Mouse (Mus musculus) mature B cell (primary cell): Measurements from ENCODE around the gene Pum1.
"Not testable (repeated sequence)": the region's sequence is repeated elsewhere in the genome, so short reads cannot be mapped to it uniquely, and the experiment has no call there.

ENCODE experiments used
- in situ Hi-C: fragments of 300-500 bp; cut with MboI; formaldehyde crosslinking; loops from 2 replicates; pipeline ENCODE4 v1.14.3; 2019

Pum1 gene

GRCm38 (mm10) chr4:130662979-130663725 lies at the start of gene Pum1:
Pum1 (plus strand) TSS chr4:130663321.
- in situ Hi-C loops = no loop called here

- in situ Hi-C loops = no loop called here
Measured at GRCm38 (mm10) chr4:130629391-130629790, 33.7 kb upstream of the Pum1 start.

DNA sequence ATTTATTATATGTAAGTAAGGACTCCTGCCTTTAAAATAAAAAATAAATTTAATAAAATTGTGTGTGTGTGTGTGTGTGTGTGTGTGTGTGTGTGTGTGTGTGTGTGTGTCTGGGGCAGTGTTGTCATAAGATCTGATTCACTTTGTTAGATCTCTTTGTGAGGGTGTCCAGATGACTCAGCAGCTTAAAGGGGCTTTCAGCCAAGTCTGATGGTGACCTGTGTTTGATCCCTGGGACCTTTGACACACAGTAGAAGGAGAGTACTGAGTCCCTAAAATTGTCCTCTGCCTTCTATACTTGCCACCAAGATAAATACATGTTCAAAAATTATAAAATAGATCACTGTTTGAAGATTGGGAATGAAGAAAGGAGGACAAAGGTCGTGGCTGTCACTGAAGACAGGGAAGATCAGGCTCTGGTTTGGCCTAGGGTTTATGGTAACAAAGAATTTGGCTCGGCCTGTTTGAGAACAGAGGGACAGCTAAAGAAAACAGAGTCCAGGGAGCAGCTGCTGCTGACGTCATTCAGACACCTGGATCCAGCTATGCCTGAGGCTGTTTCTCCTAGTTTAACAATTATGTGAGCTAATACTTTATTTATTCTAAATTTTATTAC lies 32.8 kb upstream of the Pum1 start:
- in situ Hi-C loops = no loop called here

GRCm38 (mm10) chr4:130635076-130635475 lies 28.0 kb upstream of the Pum1 start:
- in situ Hi-C loops = not testable (repeated sequence)

GRCm38 (mm10) chr4:130636761-130637160 lies 26.4 kb upstream of the Pum1 start:
- in situ Hi-C loops = no loop called here

DNA sequence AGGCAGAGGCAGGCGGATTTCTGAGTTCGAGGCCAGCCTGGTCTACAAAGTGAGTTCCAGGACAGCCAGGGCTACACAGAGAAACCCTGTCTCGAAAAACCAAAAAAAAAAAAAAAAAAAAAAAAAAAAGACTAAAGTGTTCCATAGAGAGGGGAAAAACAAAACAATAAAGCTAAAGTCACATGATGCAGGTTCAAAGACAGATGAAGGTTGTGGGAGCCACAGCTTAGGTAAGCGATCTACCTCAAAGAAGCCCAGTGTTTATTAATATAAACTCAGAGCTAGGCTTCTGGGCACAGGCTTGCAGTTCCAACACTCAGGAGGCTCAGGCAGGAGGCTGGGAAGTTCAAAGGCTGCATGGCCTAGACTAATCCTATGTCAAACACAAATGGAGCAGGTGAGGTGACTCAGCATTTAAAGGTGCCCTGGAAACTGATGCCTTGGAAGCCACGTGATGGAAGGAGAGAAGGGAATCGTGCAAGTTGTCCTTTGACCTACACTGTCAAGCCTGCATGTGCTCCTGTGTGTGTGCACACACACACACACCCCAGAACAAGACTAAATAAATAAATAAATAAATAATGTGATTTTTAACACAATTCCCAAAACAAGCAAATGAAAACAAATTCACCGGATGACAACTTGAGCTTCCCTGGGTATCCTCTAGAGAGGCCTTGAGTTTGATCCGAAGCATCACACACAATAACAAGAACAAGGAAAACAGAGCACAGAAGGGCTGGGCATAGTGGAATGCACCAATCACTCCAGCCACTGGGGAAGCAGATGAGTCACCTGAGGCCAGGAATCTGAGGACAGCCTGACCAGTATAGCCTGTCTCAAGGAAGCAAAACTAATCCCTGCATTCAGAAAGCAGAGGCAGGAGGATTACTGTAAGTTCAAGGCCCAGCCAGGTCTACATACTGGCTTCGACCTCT lies 25.4 kb upstream of the Pum1 start:
- in situ Hi-C loops = no loop called here

DNA sequence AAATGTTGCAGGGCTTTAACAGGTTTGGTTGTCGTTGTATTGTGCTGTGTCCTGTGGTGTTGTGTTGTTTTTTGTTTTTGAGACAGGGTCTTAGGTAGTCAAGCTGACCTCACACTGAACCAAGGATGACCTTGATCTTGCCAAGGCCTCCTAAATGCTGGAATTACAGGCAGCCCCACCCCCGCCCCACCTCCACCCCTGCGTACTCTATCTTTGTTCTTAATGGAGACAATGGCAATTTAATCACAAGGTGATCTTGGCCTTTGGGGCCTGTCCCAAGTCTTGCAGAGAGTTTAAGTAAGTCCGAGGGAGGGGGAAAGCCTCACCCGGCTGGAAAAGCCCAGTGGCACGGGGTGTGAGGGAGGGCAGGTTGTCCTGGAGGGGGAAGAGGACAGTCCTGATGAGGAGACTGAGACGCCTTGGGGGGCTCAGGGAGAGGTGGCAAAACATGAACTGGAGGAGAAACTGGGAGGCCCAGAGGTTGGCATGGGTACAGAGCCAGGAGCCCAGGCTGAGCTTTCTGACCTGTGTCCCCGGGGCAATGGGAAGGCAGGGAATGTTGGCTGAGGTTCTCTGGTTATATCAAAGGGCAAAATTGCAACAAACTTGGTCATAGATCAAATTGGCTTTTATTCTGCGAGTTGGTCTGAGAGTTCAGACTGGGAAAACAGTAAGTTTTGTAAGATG lies 22.9 kb upstream of the Pum1 start:
- in situ Hi-C loops = no loop called here

DNA sequence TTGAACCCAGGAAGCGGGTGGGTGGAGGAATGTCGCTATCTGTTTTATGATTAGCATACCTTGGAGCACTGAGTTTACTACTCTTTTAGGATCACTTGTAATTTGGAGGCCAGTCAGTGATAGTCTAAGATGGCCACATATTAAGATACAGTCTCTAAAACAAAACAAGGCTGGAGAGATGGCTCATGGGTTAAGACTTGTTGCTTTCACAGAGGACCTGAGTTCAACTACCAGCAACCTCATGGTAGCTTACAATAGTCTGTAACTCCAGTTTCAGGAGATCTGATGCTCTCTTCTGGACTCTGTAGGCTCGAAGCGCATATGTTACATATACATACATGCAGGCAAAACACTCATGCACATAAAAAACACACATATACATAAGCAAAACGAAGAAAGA lies 20.7 kb upstream of the Pum1 start:
- in situ Hi-C loops = no loop called here

- in situ Hi-C loops = no loop called here
Measured at GRCm38 (mm10) chr4:130645426-130645825, 17.7 kb upstream of the Pum1 start.

- in situ Hi-C loops = no loop called here
Measured at GRCm38 (mm10) chr4:130651286-130651685, 11.8 kb upstream of the Pum1 start.

- in situ Hi-C loops = no loop called here
Measured at GRCm38 (mm10) chr4:130652546-130652945, 10.6 kb upstream of the Pum1 start.

- in situ Hi-C loops = no loop called here
Measured at GRCm38 (mm10) chr4:130657820-130658565, 5.1 kb upstream of the Pum1 start.

DNA sequence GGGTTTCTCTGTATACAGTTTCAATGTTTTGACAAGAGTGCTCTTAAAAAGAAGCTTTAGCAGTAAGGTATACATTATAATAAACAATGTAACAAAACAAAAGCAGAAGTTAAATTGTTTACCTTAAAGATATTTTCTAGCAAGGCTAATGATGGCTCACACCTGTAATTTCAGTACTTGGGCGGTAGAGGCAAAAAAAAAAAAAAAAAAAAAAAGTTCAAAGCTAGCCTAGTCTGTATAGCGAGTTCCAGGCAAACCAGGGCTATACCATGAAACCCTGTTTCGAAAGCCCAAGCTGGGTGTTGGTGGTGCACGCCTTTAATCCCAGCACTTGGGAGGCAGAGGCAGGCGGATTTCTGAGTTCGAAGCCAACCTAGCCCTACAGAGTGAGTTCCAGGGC lies 3.7 kb upstream of the Pum1 start:
- in situ Hi-C loops = no loop called here

- in situ Hi-C loops = no loop called here
Measured at GRCm38 (mm10) chr4:130660106-130660505, 3.0 kb upstream of the Pum1 start.

DNA sequence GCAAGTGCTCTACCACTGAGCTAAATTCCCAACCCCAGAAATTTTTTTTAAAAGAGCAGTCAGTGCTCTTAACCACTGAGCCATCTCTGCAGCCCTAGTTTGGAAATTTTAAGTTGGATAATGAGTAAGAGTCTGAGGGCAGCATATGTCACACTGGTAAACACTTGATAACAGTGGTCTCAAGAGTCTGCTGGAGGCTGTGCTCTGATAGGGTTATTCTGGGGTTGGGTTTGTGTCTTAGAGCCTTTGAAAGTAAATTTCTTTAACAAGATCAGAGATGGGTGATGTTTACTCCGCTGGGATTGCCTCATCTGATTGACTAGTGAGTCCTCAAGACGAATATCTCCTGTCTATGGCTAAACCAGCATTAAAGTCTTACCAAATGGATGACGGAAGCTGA lies 2.0 kb upstream of the Pum1 start:
- in situ Hi-C loops = no loop called here

- in situ Hi-C loops = not testable (repeated sequence)
Measured at GRCm38 (mm10) chr4:130662305-130662704, 816 bp upstream of the Pum1 start.

- in situ Hi-C loops = no loop called here
Measured at GRCm38 (mm10) chr4:130663810-130664401, 785 bp downstream of the Pum1 start.

GRCm38 (mm10) chr4:130664414-130665029 lies 1.4 kb downstream of the Pum1 start:
- in situ Hi-C loops = no loop called here

DNA sequence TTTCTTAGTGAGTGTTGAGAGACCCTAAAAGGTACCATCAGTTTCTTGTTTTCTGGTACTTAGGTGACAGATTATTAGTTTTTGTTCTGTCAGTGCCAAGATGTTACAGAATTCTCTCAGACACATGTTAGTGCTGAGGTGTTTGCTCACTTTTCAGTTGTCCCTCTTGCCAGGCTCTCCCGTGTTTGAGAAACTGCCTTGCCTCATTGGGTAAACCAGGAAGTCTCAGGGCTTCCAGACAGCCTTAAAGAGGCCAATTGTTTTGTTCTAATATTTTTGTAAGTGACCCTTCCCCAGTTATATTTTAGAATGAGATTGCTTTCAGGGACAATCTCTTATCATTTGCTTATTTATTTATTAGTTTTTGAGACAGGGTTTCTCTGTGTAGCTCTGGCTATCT lies 2.1 kb downstream of the Pum1 start:
- in situ Hi-C loops = no loop called here

DNA sequence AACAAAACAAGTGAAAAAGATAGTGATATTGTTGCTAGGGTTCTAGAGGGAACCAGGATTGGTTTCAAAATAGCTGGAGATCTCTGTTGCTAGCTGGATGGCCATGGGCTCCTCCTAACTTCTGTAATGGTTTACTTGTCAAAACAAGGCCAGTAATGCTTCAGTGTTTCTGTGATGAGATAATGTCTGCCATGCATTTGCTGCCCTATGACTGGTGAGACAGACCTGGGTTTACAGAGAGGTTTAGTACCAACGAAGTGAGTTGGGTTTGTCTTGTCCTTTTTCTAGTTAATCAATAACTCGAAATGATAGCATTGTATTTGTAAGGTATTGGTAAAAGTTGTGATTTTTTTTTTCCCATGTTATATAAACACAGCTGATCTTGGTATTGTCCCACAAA lies 4.6 kb downstream of the Pum1 start:
- in situ Hi-C loops = no loop called here
